Mouse (Mus musculus): ENCODE data around the gene Gm29094. TPM values are rescaled to one million over a fixed set of nuclear protein-coding genes. Genes with fewer than 3 reads are reported as not detected.
"Not testable (repeated sequence)": the region's sequence is repeated elsewhere in the genome, so short reads cannot be mapped to it uniquely, and the experiment has no call there.

The Gm29094 gene
- total RNA-seq, 2 experiments from 2014 or later = not detected

DNA sequence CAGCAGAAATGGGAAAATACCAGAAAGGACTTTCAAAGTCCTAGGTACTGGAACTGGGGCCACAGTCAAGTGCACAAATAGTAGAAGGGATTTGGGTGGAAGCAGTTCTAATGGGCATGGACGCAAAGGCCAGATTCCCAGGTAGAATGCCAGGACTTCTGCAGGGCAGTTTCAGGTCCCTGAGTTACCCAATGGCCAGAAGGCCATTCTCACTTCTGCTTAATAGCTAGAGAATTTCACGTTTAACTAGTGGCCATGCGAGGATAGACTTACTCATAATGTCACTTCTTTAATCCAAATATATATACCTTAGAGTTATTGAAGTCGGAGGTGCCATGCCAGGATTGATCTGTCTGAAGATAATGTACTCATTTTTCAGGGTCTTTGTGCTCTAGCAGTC lies 38.0 kb downstream of the Gm29094 start:
- DNase-seq (ENCODE audit: low spot score); intact Hi-C loops (cut with DNase I): not testable (repeated sequence)

DNA sequence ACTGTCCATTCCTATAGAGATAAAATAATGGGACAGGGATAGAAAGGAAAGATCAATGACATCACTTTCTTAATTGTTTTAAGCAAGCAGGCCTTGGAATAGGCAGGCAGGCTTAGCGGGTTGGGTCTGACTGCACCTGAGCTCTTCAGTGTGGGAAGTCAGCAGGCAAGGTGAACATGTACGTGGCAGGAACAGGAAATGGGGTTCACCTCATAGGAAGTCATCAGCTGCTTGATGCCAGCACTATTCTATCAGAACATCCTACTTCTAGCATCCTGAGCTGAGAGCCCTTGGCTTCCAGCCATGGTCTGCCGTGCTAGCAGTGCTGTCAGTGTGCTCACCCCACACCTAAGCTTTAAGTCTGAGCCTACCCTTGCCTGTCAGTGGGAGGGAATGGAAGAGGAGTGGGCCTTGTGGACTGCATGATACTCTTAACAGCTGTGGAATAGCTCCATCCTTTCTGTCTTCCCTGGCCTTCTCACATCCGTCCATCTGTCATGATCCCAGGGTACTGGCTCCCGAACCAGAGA lies 39.9 kb downstream of the Gm29094 start:
- intact Hi-C loops (cut with DNase I); DNase-seq (ENCODE audit: low spot score): not testable (repeated sequence)

DNA sequence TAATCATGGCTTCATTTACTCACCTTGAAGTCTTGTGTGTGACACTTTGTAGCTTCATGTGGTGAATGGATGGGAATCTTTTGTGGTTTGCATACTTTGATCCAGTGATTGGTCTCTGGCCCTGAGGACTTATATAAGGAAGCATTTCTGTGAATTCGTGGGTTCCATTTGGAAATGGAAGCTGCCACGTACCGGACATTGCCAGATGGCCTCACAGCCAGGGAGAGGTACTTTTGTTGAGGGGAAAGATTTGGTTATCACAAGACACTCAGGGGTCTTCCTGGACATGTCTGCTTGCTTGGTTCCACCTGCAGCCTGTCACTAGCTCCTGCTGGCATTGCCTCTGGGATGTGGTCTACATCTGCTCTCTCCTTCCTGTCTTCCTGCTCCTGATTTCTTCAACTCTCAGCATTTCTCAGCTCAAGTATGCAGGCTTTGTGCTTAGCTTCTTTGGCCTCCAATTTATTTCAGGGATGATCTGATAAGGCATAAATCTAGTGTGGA lies 41.4 kb downstream of the Gm29094 start:
- intact Hi-C loops (cut with DNase I); DNase-seq (ENCODE audit: low spot score): not testable (repeated sequence)

DNA sequence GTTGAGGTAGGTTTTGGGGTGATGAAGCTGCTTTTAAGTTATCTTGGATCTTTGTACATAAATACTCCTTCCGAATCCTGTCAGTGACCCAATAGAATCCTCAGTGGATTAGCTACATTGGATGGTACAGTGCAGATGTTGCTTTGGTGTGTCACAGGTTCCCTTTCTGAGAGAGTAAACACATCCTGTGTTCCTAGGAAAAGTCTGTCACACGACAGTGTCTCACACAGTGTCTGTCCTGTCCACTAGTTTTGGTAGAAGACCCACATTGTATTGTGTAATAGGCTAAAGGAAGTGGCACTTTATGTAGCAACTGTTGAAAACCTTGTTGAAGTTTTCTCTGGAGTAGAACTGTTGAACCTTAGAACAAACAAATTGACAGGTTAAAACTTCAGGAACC lies 54.2 kb downstream of the Gm29094 start:
- DNase-seq (ENCODE audit: low spot score) = no peak
- intact Hi-C loops (cut with DNase I) = no loop called here

DNA sequence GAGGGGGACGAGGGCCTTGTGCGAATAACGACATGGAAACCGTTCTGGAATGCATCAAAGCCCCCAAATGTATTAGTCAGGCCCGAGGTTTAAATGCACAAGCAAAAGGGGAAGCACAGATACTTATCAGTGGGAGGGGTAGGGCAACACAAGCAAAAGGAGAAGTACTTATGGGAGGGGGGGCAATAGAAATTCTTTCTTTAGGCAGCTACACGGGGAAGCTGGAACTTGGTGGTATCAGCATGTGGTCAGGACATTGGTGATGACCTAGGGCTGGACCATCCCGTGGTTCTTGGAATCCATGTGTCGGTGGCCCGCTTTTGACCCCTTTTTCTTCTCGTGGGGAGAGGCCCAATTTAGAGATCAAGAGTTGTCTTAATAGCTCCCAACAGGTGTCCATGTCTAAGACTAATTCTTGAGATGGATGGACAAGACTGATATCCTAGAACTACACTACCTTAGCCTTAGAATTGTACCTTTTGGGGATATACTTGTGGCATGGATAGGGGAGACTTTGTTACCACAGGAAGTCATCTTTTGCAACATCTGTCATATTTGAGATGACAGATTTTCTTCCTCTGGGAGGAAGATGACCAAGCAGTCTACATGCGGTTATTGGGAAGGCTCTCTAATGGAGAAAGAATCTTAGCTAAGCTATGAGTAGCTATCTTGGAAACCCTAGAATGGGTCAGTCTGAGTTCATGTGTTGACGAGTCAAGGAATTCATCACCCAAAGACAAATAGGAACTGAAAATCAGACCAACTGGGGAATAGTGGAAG lies 57.6 kb downstream of the Gm29094 start:
- intact Hi-C loops (cut with DNase I) = no loop called here
- DNase-seq (ENCODE audit: low spot score) = no peak

DNA sequence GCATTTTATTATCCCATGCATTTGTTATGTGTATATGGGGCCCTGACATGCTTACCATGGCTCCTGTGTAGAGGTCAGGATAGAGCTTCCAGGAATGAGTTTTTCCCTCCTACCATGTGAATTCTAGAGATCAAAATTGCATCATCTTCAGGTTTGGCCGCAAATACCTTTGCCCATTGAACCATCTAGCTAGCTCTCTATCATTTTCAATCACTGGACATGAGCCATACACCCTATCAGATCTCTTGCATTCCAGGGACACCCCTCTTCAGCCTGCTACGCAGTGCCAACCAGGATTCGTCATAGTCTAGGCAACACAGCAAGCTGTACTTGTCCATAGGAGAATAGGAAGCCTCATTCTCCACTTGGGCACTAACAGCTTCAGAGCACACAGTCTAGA lies 64.8 kb downstream of the Gm29094 start:
- intact Hi-C loops (cut with DNase I) = no loop called here

DNA sequence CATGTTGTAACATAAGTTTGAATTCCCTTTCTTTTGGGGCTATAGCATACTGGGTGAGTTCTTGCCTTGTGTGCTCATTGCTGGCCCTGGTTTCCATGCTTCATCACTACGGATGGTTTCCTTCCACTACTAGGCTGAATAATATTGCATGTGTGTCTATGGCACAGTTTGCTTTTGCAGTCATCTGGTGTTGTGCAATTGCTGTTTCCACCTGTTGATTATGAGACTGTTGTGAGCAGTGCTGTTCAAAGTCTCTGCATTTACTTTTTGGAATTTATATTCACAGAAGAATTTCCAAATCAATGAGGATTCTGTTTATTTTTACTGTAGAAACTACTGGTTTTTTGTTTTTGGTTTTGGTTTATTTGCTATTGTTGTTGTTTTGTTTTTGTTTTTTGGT lies 65.4 kb downstream of the Gm29094 start:
- intact Hi-C loops (cut with DNase I) = no loop called here
- DNase-seq (ENCODE audit: low spot score) = no peak

More for the DNA sequence above, 64.8 kb downstream of the Gm29094 start:
- DNase-seq (ENCODE audit: low spot score) = no peak

Other genes with a start within 250 kb of the Gm29094 start
- gene Bcl2a1a, start 242.5 kb upstream of the Gm29094 start, total RNA-seq (2021) = not detected
- gene Trim43b, start 106.5 kb upstream of the Gm29094 start, total RNA-seq (2021) = not detected
- gene Bcl2a1b, start 170 bp upstream of the Gm29094 start, total RNA-seq (2021) = under 1 TPM in 1 of 2 experiments, not detected in 1; 0.53 TPM
- 10 to 100 TPM; 13.2 to 16.1 TPM for gene Mthfs, start 11.3 kb downstream of the Gm29094 start, total RNA-seq (2021)